Mouse (Mus musculus): Measurements from ENCODE around the gene Ccdc8.

The Ccdc8 gene

GRCm38 (mm10) chr7:17045743-17046142 is 53.2 kb downstream of the Ccdc8 start:
- no peak for DNase-seq (ENCODE audit: extremely low read depth, low read depth)
